Mouse (Mus musculus) kidney, postnatal 14 days (tissue): Measurements from ENCODE around the gene Mmp15.
A peak's percentile ranks its signal among the peaks of the same experiment; 100 is the strongest.
"Not testable (repeated sequence)": the region's sequence is repeated elsewhere in the genome, so short reads cannot be mapped to it uniquely, and the experiment has no call there.

Experiments used
- DNase-seq: peaks from one replicate; pipeline ENCODE4 v3.0.0; 2022; ENCODE audit warnings: mixed read lengths

The Mmp15 gene

GRCm38 (mm10) chr8:95378928-95379327 lies 26.9 kb downstream of the Mmp15 start:
- not testable (repeated sequence) for DNase-seq

- DNase-seq: no peak
These were observed 28.9 kb downstream of the Mmp15 start for GRCm38 (mm10) chr8:95380953-95381352.

- DNase-seq: no peak
These were observed 29.5 kb downstream of the Mmp15 start for GRCm38 (mm10) chr8:95381595-95381994.

GRCm38 (mm10) chr8:95384501-95384900 lies 32.4 kb downstream of the Mmp15 start:
- DNase-seq: no peak

GRCm38 (mm10) chr8:95386037-95386436 lies 34.0 kb downstream of the Mmp15 start:
- DNase-seq: no peak

GRCm38 (mm10) chr8:95387221-95387620 lies 35.2 kb downstream of the Mmp15 start:
- DNase-seq: no peak

GRCm38 (mm10) chr8:95387936-95388335 lies 35.9 kb downstream of the Mmp15 start:
- no peak for DNase-seq

- no peak for DNase-seq
These were observed 38.2 kb downstream of the Mmp15 start for GRCm38 (mm10) chr8:95390312-95390711.

GRCm38 (mm10) chr8:95391101-95391500 lies 39.0 kb downstream of the Mmp15 start:
- DNase-seq: no peak

GRCm38 (mm10) chr8:95392604-95393003 lies 40.5 kb downstream of the Mmp15 start:
- peak; percentile 64 for DNase-seq

GRCm38 (mm10) chr8:95395186-95395918 lies 43.3 kb downstream of the Mmp15 start:
- DNase-seq: no peak

GRCm38 (mm10) chr8:95396752-95397151 lies 44.7 kb downstream of the Mmp15 start:
- no peak for DNase-seq

- DNase-seq: no peak
These were observed 45.1 kb downstream of the Mmp15 start for GRCm38 (mm10) chr8:95397201-95397600.

GRCm38 (mm10) chr8:95399131-95399530 lies 47.1 kb downstream of the Mmp15 start:
- no peak for DNase-seq

- DNase-seq: no peak
These were observed 49.0 kb downstream of the Mmp15 start for GRCm38 (mm10) chr8:95401091-95401490.

GRCm38 (mm10) chr8:95409518-95409917 lies 57.5 kb downstream of the Mmp15 start:
- peak; percentile 21 for DNase-seq

GRCm38 (mm10) chr8:95411309-95411972 lies 59.4 kb downstream of the Mmp15 start:
- DNase-seq: peak; percentile 61

GRCm38 (mm10) chr8:95422193-95422810 lies 70.2 kb downstream of the Mmp15 start:
- DNase-seq: no peak
